Mouse (Mus musculus) testis, postnatal 10 days (tissue): ENCODE data around the gene Calhm2.

Experiments
- DNase-seq: peaks from one replicate; pipeline ENCODE4 v3.0.0; 2021; ENCODE audit warnings: low spot score

Gene Calhm2

GRCm38 (mm10) chr19:47067924-47068611 is 70.0 kb downstream of the Calhm2 start:
- peak; percentile 85 for DNase-seq

GRCm38 (mm10) chr19:47067096-47067882 is 70.8 kb downstream of the Calhm2 start, which contains the start of gene Taf5:
Taf5 (plus strand) TSS chr19:47067746.
- DNase-seq = peak; percentile 98

- no peak for DNase-seq
Observed at GRCm38 (mm10) chr19:47065860-47066259, 72.2 kb downstream of the Calhm2 start.

GRCm38 (mm10) chr19:47057684-47058083 is 80.4 kb downstream of the Calhm2 start:
- DNase-seq = no peak
